Mouse (Mus musculus): ENCODE results near the gene Man2a1.

GRCm38 (mm10) chr17:64789175-64789574 is 188.6 kb downstream of the Man2a1 start:
- TF ChIP-seq EP300 (IDR thresholded peaks at IDR 0.05; ENCODE audit: insufficient read depth, low read depth, low read length): no peak
- no peak for TF ChIP-seq CTCF (IDR thresholded peaks at IDR 0.05)
- no peak for TF ChIP-seq POLR2A (IDR thresholded peaks at IDR 0.05; ENCODE audit: insufficient read depth, low read depth, low read length)

All from heart, adult 2 months (tissue).